Mouse (Mus musculus) forebrain, postnatal 0 days (tissue): Measurements from ENCODE around the gene Ugt1a10. TPM values are rescaled to one million over a fixed set of nuclear protein-coding genes. Genes with fewer than 3 reads are reported as not detected.

Source experiments
- ATAC-seq: fragments of 200-750 bp; cut with Nextera tagmentation; 2 replicates; pipeline ENCODE4 v1.8.0; 2017; ENCODE audit warnings: mild to moderate bottlenecking, moderate library complexity
- DNase-seq: peaks from one replicate; pipeline ENCODE4 v3.0.0-alpha.2; 2015
- H3K27ac ChIP-seq: fragments of 300-500 bp; sonication (generic); 2 replicates; pipeline ENCODE4 v1.5.1; 2014; ENCODE audit warnings: low read depth, mild to moderate bottlenecking, antibody characterized with exemption, low read length, moderate library complexity, mixed read lengths
- H3K27me3 ChIP-seq: fragments of 300-500 bp; sonication (generic); 2 replicates; pipeline ENCODE4 v1.6.1; 2014; ENCODE audit warnings: mild to moderate bottlenecking, low read length, mixed read lengths; ENCODE audit not compliant: insufficient read depth
- H3K36me3 ChIP-seq: fragments of 300-500 bp; sonication (generic); 2 replicates; pipeline ENCODE4 v1.6.1; 2014; ENCODE audit warnings: mild to moderate bottlenecking, moderate library complexity; ENCODE audit not compliant: insufficient read depth
- H3K4me1 ChIP-seq: fragments of 300-500 bp; sonication (generic); 2 replicates; pipeline ENCODE4 v1.6.1; 2014; ENCODE audit warnings: antibody characterized with exemption; ENCODE audit not compliant: insufficient read depth
- H3K4me2 ChIP-seq: fragments of 300-500 bp; sonication (generic); 2 replicates; pipeline ENCODE4 v1.6.1; 2014; ENCODE audit warnings: low read depth, mild to moderate bottlenecking, moderate library complexity
- H3K4me3 ChIP-seq: fragments of 300-500 bp; sonication (generic); 2 replicates; pipeline ENCODE4 v1.5.1; 2014; ENCODE audit warnings: low read depth, low read length, mixed read lengths
- H3K9ac ChIP-seq: fragments of 300-500 bp; sonication (generic); 2 replicates; pipeline ENCODE4 v1.6.1; 2014; ENCODE audit warnings: mild to moderate bottlenecking
- H3K9me3 ChIP-seq: fragments of 300-500 bp; sonication (generic); 2 replicates; pipeline ENCODE4 v1.6.1; 2016; ENCODE audit warnings: low read length
- CTCF ChIP-seq: sonication (generic); IDR thresholded peaks from 2 replicates; pipeline ENCODE4 v1.5.1; 2016; ENCODE audit warnings: antibody characterized with exemption, control low read depth, low read depth
- WGBS: fragments of 180-500 bp; shearing (Covaris S2); extraction: QIAGEN DNeasy Blood & Tissue Kit; methylation state at CpG from one replicate; pipeline ENCODE4 v1.1.7; 2014; 5-methylcytosine and 5-hydroxymethylcytosine counted together
- polyA plus RNA-seq: library from polyadenylated mRNA; unstranded; fragments of >200 nt; fragmentation: Nextera tagmentation; extraction: Ambion mirVana; gene quantifications from 2 replicates; pipeline ENCODE4 v1.2.1, GENCODE M21; 2015
- total RNA-seq: library from RNA; depleted of rRNA; stranded (reverse); fragments of >200 nt; gene quantifications from 2 replicates; pipeline ENCODE4 v1.2.3, GENCODE M21; 2014

Ugt1a10 gene
- total and polyA plus RNA-seq, 2 experiments from 2014 or later, result not detected

- H3K4me2 ChIP-seq, result no peak overlapping the region
- peaks cover 11% of the 10 kb centered on the region for H3K9me3 ChIP-seq
- H3K9ac ChIP-seq, result no peak overlapping the region
- no peak overlapping the region for H3K4me3 ChIP-seq
- H3K27me3 ChIP-seq, result no peaks in the 10 kb centered on the region
- H3K36me3 ChIP-seq, result no peaks in the 10 kb centered on the region
- H3K4me1 ChIP-seq, result 0 out of 2 replicates have a peak, but pooled peaks cover 8% of the 10 kb centered on the region
- ATAC-seq (no peak), DNase-seq (no peak)
- no peak overlapping the region for H3K27ac ChIP-seq
- no peak for TF ChIP-seq CTCF
- WGBS, result 83% methylated on average over 2 of the region's 2 CpGs
These were observed 151.8 kb downstream of the Ugt1a10 start for GRCm38 (mm10) chr1:88206843-88207479.

- H3K9me3 ChIP-seq, result peaks cover 54% of the 10 kb centered on the region
- H3K4me3 ChIP-seq, result no peak within 1 kb of the TSS
- no peak for TF ChIP-seq CTCF
- ATAC-seq, result no peak
- no peak within 1 kb of the TSS for H3K27ac ChIP-seq
- H3K36me3 ChIP-seq, result no peaks in the 10 kb centered on the region
- H3K4me2 ChIP-seq, result no peak within 1 kb of the TSS
- H3K27me3 ChIP-seq, result no peaks in the 10 kb centered on the region
- no peak for DNase-seq
- H3K9ac ChIP-seq, result no peak within 1 kb of the TSS
- WGBS, result 72% methylated on average over 8 of the region's 8 CpGs
- H3K4me1 ChIP-seq, result no peaks in the 10 kb centered on the region
These were observed 156.6 kb downstream of the Ugt1a10 start, which contains the start of gene Ugt1a1 for GRCm38 (mm10) chr1:88211812-88212211. Gene Ugt1a1 (plus strand): TSS chr1:88211959.

DNA sequence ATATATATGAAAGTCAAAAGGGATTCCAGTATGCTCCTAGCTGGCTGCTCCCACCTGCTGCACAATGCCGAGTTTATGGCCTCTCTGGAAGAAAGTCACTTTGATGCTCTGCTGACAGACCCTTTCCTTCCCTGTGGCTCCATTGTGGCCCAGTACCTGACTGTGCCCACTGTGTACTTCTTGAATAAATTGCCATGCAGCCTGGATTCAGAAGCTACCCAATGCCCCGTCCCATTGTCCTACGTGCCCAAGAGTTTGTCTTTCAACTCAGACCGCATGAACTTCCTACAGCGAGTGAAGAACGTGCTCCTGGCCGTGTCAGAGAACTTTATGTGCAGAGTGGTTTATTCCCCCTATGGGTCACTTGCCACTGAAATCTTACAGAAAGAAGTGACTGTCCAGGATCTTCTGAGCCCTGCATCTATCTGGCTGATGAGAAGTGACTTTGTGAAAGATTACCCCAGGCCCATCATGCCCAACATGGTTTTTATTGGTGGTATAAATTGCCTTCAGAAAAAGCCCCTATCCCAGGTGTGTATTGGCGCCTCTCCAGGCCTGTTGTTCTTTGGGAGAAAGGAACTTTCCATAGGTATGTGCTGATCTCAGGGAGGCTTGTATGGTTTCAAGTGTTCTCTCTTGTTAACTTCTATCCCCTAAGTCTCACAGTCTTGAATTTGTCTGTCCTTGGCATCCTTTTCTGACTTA is 157.3 kb downstream of the Ugt1a10 start:
- ATAC-seq (0 out of 2 replicates have a peak, but pooled peaks have one; percentile 12), DNase-seq (peak; percentile 1)
- 63% methylated on average over 8 of the region's 8 CpGs for WGBS
- Histone ChIP-seq H3K36me3 (no peaks in the 10 kb centered on the region), H3K4me3 (no peak overlapping the region), H3K27ac (no peak overlapping the region), H3K9ac (no peak overlapping the region), H3K9me3 (peaks cover 61% of the 10 kb centered on the region), H3K4me1 (no peaks in the 10 kb centered on the region), H3K4me2 (no peak overlapping the region), H3K27me3 (no peaks in the 10 kb centered on the region)
- no peak for TF ChIP-seq CTCF

DNA sequence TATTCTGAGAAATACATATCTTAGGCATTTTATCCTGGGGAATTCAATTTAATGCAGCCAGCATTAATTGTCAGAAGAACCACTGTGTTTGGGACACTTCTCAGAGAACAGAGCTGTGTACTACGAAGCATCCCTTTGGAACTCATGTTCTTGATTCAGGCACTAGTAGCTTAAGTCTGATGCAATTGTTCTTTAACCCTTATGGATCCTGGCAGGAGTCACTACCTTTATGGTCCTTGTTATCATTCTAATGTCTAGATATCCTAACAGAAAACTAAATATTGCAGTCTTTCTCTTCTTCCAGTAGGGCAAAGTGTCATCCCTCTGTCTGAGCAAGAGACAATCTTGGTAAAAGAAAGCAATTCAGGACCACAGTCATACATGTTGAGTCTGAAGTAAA is 157.9 kb downstream of the Ugt1a10 start:
- Histone ChIP-seq H3K4me3 (no peak overlapping the region), H3K9ac (no peak overlapping the region), H3K4me2 (no peak overlapping the region), H3K27me3 (no peaks in the 10 kb centered on the region), H3K4me1 (no peaks in the 10 kb centered on the region), H3K27ac (no peak overlapping the region), H3K36me3 (no peaks in the 10 kb centered on the region), H3K9me3 (peaks cover 63% of the 10 kb centered on the region)
- ATAC-seq (no peak), DNase-seq (peak; percentile 1)
- 85% methylated on average over 1 of the region's 1 CpGs for whole genome bisulfite sequencing
- no peak for TF ChIP-seq CTCF

GRCm38 (mm10) chr1:88213766-88214461 is 158.7 kb downstream of the Ugt1a10 start:
- Histone ChIP-seq H3K27me3 (no peaks in the 10 kb centered on the region), H3K4me3 (no peak overlapping the region), H3K4me2 (no peak overlapping the region), H3K36me3 (no peaks in the 10 kb centered on the region), H3K9me3 (peaks cover 63% of the 10 kb centered on the region), H3K9ac (no peak overlapping the region), H3K27ac (no peak overlapping the region), H3K4me1 (no peaks in the 10 kb centered on the region)
- 82% methylated on average over 2 of the region's 2 CpGs for WGBS
- peak; percentile 0 for DNase-seq
- TF ChIP-seq CTCF, result no peak
- ATAC-seq, result no peak

DNA sequence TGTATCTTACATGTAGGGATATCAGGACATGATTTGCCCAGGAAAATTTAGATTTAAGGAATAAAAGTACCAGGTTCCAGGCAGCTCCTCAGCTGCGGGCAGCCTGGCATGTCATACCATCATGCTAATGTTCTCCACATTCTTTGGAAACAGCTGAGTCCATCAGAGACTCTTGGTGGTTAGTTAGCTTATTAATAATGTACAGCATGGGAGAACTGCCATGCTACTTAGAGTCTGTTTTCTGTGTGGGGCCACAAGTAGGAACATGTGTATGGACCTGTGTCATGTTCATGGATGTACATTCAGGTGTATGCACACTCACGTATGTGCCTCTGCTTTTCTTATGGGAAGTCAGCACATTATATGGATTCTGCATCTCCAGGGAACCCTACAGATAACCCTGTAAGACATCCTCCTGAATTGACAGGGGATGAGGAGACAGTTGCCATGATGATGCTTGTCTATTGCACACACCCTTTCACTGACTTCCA is 159.3 kb downstream of the Ugt1a10 start:
- no peak overlapping the region for H3K27ac ChIP-seq
- H3K4me2 ChIP-seq, result no peak overlapping the region
- no peak overlapping the region for H3K4me3 ChIP-seq
- no peak for TF ChIP-seq CTCF
- peaks cover 63% of the 10 kb centered on the region for H3K9me3 ChIP-seq
- H3K27me3 ChIP-seq, result no peaks in the 10 kb centered on the region
- no peak for ATAC-seq
- no peaks in the 10 kb centered on the region for H3K4me1 ChIP-seq
- peak; percentile 0 for DNase-seq
- no peak overlapping the region for H3K9ac ChIP-seq
- H3K36me3 ChIP-seq, result no peaks in the 10 kb centered on the region
- 77% methylated on average over 2 of the region's 2 CpGs for WGBS
